Mouse (Mus musculus) CH12.LX (cell line): ENCODE measurements around the gene Klhl12.

ENCODE experiments used
- CHD2 ChIP-seq: IDR thresholded peaks from 2 replicates; pipeline ENCODE4 v1.6.1; 2011; ENCODE audit warnings: low read length, improper control_type of control experiment
- CTCF ChIP-seq, 2 experiments: IDR thresholded peaks in 1 of 2; conservative IDR thresholded peaks in 1 of 2; 2 replicates each; pipeline ENCODE4 v1.5.1; 2011 to 2012; ENCODE audit warnings: low read depth in 2 of 2, low read length in 2 of 2, improper control_type of control experiment in 1 of 2, inconsistent platforms in 1 of 2, mild to moderate bottlenecking in 1 of 2, moderate library complexity in 1 of 2
- KAT2A ChIP-seq: IDR thresholded peaks from 2 replicates; pipeline ENCODE4 v1.6.1; 2012; ENCODE audit warnings: low read length, improper control_type of control experiment, inconsistent platforms; ENCODE audit not compliant: insufficient replicate concordance
- POLR2A ChIP-seq: IDR thresholded peaks from 2 replicates; pipeline ENCODE4 v1.6.1; 2011; ENCODE audit warnings: low read depth, mild to moderate bottlenecking, improper control_type of control experiment, low read length
- ZC3H11A ChIP-seq: IDR thresholded peaks from 2 replicates; pipeline ENCODE4 v1.6.1; 2012; ENCODE audit warnings: low read depth, mild to moderate bottlenecking, inconsistent platforms, low read length, improper control_type of control experiment

DNA sequence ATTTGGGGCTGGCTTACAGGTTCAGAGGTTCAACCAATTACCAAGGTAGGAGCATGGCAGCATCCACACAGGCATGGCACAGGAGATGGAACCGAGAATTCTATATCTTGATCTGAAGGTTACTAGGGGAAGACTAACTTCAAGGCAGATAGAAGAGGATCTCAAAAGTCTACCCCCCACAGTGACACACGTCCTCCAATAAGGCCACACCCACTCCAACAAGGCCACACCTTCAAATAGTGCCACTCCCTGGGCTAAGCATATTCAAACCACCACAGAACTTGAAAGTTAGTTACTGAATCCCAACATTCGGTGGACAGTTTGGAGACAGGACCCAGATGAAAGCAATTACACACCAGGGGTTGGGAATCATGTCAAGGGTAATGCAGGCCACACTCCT, 80.2 kb downstream of the Klhl12 start:
- TF ChIP-seq ZC3H11A: no peak
- no peak for TF ChIP-seq POLR2A
- no peak for TF ChIP-seq CTCF (conservative IDR thresholded peaks at IDR 0.05 in 1 of 2, IDR thresholded peaks at IDR 0.05 in 1 of 2; ENCODE audit: low read depth in 2 of 2, low read length in 2 of 2)
- no peak for TF ChIP-seq CHD2
- TF ChIP-seq KAT2A: no peak
